Mouse (Mus musculus): ENCODE data around the gene Creb3l2. TPM values are rescaled to one million over a fixed set of nuclear protein-coding genes. Genes with fewer than 3 reads are reported as not detected.

Creb3l2 gene
- polyA plus RNA-seq, 1 experiment from 2014 or later, result 33.5 TPM

DNA sequence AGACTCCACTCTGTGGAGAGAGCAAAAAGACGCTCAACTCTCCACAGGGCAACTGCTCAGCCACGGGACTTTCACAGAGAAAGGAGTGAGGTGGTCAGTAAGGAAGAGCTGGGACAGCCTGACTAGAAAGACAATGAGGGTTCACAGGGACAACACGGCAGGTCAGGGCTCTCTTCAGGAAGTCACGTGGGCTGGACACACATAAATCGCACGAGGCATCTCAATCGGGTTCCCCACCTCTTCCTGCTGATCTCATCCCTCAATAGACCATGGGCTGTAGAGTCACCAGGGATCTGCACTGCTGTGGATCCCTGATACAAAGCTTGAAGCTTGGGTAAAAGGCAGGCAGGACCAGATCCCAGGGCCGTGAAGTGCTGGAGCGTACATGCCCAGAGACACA is 88.3 kb downstream of the Creb3l2 start:
- DNase-seq (ENCODE audit: low spot score), result no peak
- H3K4me1 ChIP-seq, result peaks cover 21% of the 10 kb centered on the region
- H3K27me3 ChIP-seq (ENCODE audit: insufficient read depth, poor library complexity, severe bottlenecking), result no peaks in the 10 kb centered on the region
- peaks cover 64% of the 10 kb centered on the region for H3K36me3 ChIP-seq
- H3K9me3 ChIP-seq, result no peaks in the 10 kb centered on the region
- WGBS, result 74% methylated on average over 9 of the region's 9 CpGs
- H3K4me3 ChIP-seq, result no peak overlapping the region
- H3K27ac ChIP-seq, result peak overlapping the region; percentile 13; the same call in 1 of the 2 replicates

DNA sequence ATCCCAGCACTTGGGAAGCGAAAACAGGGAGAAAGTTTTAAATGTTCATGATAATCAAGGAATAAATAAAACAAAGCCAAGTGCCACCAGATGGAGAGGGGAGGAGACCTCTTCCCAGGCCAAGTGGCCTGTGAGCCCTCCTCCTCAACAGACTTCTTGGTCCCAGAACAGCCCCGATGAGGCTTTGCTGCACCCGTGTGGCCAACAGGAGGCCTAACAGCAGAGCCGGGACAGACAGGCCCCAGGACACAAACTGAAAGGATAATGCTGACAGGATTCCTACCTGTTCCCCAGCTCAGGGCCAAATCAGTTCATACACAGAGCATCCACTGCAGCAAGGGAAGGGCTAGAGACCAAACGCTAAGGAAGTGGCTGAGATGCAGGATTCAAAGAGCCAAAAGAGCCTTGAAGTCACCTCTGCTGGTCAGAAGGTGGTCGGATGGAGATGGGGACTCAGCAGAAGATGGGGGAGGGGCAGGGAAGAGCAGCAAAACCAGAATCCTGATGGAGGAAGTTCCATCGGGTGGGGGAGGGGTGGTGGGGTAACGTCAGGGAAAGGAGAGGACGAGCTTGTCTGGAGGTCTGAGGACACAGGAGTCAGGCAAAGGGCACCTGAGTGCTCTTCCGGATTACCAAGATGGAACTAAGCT is 90.1 kb downstream of the Creb3l2 start:
- Histone ChIP-seq H3K27me3 (ENCODE audit: insufficient read depth, poor library complexity, severe bottlenecking) (no peaks in the 10 kb centered on the region), H3K36me3 (peaks cover 66% of the 10 kb centered on the region)
- WGBS, result 22% methylated on average over 10 of the region's 10 CpGs

DNA sequence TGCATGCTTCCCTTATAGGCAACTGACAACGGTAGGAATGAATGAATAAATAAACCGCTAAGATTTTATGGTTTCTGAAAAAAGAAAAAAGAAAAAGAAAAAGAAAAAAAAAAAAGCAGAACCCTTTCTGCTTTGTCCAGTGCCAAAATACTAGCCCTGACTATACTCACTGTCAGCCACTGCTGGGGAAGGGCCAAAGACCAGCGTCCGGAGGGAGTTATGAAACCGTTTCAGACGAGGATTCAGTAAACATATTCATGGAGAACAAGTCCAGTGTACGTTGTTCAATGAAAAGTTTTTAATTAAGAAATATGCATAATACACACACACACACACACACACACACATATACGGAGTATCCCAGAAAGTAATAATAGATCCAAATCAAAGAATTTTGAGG is 91.6 kb downstream of the Creb3l2 start:
- DNase-seq (ENCODE audit: low spot score), result no peak
- H3K27me3 ChIP-seq (ENCODE audit: insufficient read depth, poor library complexity, severe bottlenecking), result no peaks in the 10 kb centered on the region

More for the DNA sequence above, 90.1 kb downstream of the Creb3l2 start:
- H3K9me3 ChIP-seq, result no peaks in the 10 kb centered on the region
- H3K27ac ChIP-seq, result peak overlapping the region; percentile 56
- H3K4me1 ChIP-seq, result peaks cover 18% of the 10 kb centered on the region
- DNase-seq (ENCODE audit: low spot score), result no peak
- no peak overlapping the region for H3K4me3 ChIP-seq

DNA sequence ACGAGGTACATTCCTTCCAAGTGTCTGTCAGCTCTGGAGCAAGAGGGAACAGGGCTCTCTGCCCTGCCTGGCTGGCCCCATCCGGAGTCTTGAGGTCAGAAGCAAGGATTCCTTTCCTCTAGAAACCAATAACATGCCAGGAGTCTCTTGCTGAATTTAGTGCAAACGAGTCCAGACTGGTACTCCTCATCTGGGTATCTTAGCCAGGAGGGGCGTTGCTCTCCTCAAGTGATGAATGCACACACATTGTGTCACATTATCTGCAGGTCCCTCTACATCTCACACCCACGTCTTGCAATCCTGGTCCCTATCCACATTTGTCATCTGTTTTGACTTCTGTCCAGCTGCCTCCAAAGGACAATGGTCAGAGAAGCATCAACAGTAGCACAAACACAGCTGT is 94.3 kb downstream of the Creb3l2 start:
- 78% methylated on average over 5 of the region's 5 CpGs for WGBS
- Histone ChIP-seq H3K36me3 (peaks cover 69% of the 10 kb centered on the region), H3K27ac (no peak overlapping the region), H3K9me3 (no peaks in the 10 kb centered on the region), H3K27me3 (ENCODE audit: insufficient read depth, poor library complexity, severe bottlenecking) (no peaks in the 10 kb centered on the region), H3K4me1 (peaks cover 8% of the 10 kb centered on the region), H3K4me3 (no peak overlapping the region)
- no peak for DNase-seq (ENCODE audit: low spot score)

More for the DNA sequence above, 91.6 kb downstream of the Creb3l2 start:
- WGBS, result 92% methylated on average over 8 of the region's 8 CpGs
- H3K4me3 ChIP-seq, result no peak overlapping the region
- H3K4me1 ChIP-seq, result peaks cover 11% of the 10 kb centered on the region
- no peak overlapping the region for H3K27ac ChIP-seq
- no peaks in the 10 kb centered on the region for H3K9me3 ChIP-seq
- H3K36me3 ChIP-seq, result peaks cover 65% of the 10 kb centered on the region

DNA sequence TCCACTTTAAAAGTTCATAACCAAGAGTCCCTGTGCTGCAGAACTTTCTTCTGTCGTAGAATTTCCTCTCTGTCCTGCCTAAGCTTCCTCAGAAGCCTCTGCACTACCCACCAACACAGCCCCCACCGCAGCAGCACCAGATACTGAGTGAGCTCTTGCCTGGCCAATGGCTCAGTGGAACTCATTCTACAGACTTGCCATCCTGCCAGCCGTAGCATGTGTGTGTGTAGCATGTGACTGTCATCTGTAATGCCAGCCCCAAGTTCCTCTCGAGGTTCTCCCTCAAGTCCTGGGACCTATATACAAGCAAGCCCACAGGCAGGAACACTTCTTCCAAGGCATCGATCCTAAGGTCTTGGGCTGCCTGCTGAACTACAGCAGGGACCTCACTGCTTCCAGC is 103.9 kb downstream of the Creb3l2 start:
- H3K36me3 ChIP-seq, result peaks cover 73% of the 10 kb centered on the region
- no peak overlapping the region for H3K27ac ChIP-seq
- H3K27me3 ChIP-seq (ENCODE audit: insufficient read depth, poor library complexity, severe bottlenecking), result no peaks in the 10 kb centered on the region
- DNase-seq (ENCODE audit: low spot score), result peak; percentile 67
- no peaks in the 10 kb centered on the region for H3K9me3 ChIP-seq
- whole genome bisulfite sequencing, result 79% methylated on average over 5 of the region's 5 CpGs
- H3K4me3 ChIP-seq, result no peak overlapping the region
- H3K4me1 ChIP-seq, result peaks cover 13% of the 10 kb centered on the region; the same call in 1 of the 2 replicates

DNA sequence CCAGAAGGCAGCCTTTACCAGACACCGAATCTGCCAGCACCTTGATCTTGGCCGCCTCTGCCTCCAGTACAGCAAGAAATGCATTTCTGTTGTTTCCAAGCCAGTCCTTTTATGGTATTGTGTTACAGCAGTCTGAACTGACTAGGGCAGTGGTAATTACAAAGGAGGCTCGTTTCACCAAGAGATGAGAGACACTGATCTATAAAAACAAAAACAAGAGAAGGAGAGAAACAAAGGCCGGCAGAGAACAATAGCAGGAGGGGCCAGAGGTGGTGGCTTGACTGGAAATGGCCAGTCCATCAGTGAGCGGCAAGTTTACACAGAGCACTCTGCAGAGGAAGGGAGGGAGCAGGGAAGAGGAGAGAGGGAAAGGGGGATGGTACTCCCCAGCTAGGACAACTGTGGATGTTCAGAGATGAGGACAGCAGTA is 105.1 kb downstream of the Creb3l2 start:
- Histone ChIP-seq H3K27me3 (ENCODE audit: insufficient read depth, poor library complexity, severe bottlenecking) (no peaks in the 10 kb centered on the region), H3K36me3 (peaks cover 77% of the 10 kb centered on the region), H3K4me1 (peaks cover 13% of the 10 kb centered on the region; the same call in 1 of the 2 replicates), H3K9me3 (no peaks in the 10 kb centered on the region), H3K27ac (peak overlapping the region; percentile 53), H3K4me3 (no peak overlapping the region)
- WGBS, result 37% methylated on average over 5 of the region's 5 CpGs
- DNase-seq (ENCODE audit: low spot score), result peak; percentile 10

DNA sequence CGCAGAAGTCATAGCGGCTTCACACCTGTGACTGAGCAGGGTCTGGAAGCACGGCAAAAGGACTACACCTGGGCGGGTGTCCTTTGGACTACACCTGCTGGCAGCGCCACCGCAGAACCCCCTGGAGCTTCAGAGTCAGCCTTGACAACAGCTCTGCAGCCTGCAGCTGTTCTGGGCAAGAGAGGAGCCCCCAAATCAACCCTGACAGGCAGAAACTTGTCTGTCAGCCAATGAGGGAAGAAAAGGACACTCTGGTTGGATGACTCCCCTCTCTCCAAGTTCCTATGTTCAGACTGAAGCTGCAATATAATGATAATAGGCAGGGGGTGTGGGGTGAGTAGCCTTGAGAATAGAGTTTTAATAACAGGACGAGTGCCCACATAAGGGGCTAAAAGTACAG is 105.6 kb downstream of the Creb3l2 start:
- Histone ChIP-seq H3K27me3 (ENCODE audit: insufficient read depth, poor library complexity, severe bottlenecking) (no peaks in the 10 kb centered on the region), H3K4me1 (peaks cover 18% of the 10 kb centered on the region; the same call in 1 of the 2 replicates), H3K27ac (peak overlapping the region; percentile 53; the same call in 1 of the 2 replicates), H3K4me3 (no peak overlapping the region), H3K9me3 (no peaks in the 10 kb centered on the region), H3K36me3 (peaks cover 81% of the 10 kb centered on the region)
- 66% methylated on average over 7 of the region's 7 CpGs for WGBS
- DNase-seq (ENCODE audit: low spot score), result no peak

DNA sequence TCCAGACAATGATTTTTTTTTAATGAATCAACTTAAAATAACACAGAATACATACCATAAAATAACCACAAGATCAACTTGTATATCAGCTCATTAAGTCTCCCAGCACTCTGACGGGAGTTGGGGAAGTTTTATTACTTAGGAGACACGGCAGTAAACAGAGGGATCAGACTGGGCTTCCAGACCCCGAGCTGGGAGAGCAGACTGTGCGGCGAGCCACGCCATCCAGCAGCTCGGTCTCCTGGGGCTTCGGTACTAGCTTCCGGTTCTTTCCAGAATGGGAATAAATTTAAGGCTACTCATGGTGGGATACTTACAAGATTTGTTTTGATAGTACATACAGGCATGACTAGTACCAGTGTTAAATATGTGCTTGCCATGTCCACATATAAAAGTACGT is 109.1 kb downstream of the Creb3l2 start:
- DNase-seq (ENCODE audit: low spot score), result peak; percentile 35
- no peak overlapping the region for H3K4me3 ChIP-seq
- no peaks in the 10 kb centered on the region for H3K27me3 ChIP-seq (ENCODE audit: insufficient read depth, poor library complexity, severe bottlenecking)
- no peak overlapping the region for H3K27ac ChIP-seq
- peaks cover 74% of the 10 kb centered on the region for H3K36me3 ChIP-seq
- H3K9me3 ChIP-seq, result no peaks in the 10 kb centered on the region
- H3K4me1 ChIP-seq, result peaks cover 46% of the 10 kb centered on the region
- 87% methylated on average over 10 of the region's 10 CpGs for WGBS

DNA sequence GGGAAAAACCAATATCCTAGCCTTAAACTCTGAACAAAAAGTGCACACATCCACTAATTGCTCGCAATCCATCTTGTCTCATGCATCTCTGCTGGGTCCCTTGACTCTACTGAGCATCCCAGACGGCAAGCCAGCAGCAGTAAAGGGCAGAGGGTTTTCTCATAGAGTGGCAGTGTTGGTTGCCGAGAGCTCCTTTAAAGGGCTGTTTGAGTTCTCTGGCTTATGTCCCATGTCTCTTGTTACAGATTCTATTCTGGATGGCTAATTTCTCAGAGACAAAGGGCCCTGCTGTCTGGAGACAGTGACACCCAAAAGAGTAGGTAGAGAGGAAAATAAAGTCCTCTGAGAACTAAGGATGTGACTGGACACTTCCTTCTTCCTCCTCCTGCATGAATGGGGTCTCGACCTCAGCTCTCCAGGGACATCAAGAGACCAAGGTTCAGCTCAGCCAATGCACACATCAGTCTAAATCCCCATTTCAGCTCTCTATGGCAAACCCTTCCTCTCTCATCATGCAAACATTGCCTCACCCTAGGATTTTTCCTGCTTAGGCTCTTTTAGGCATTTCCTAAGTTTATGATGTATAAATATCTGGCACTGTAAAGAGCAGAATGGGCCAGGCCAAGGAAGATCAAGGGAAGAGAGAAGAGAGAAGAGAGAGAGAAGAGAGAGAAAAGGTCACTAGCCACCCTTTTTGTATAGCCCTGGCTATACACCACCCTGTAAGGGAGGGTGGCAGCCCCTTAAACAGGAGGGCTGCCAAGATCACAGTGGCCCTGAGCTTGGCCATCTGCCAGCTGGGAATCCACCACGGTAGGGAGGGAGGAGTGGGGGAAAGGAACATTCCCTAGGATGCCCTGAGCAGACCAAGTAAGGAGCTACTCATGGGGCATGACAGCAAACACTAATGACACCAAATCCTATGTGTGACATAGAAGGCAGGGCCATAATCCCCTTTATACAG is 111.8 kb downstream of the Creb3l2 start:
- 49% methylated on average over 5 of the region's 5 CpGs for WGBS
- Histone ChIP-seq H3K36me3 (peaks cover 56% of the 10 kb centered on the region), H3K9me3 (no peaks in the 10 kb centered on the region), H3K4me3 (no peak overlapping the region), H3K27ac (peak overlapping the region; percentile 79), H3K27me3 (ENCODE audit: insufficient read depth, poor library complexity, severe bottlenecking) (no peaks in the 10 kb centered on the region), H3K4me1 (peaks cover 37% of the 10 kb centered on the region)
- DNase-seq (ENCODE audit: low spot score), result peak; percentile 76

DNA sequence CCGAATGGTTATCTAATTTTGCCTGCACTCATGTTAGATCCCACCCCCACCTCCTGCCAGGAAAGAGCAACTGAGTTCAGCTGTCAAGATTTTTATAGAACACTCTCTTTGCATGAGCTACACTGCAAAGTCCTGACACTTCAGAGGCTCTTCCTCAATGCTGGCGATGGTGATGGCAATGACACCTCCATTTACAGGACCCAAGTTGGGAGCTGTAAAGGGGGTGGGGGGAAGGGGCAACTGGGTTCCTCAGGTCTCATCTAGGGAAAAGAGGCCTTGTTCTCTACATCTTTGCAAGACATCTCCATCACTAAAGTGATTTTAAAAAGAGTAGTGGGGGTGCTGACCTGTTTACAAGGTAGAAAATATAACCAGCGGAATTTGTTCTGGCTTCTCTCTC is 112.6 kb downstream of the Creb3l2 start:
- Histone ChIP-seq H3K27ac (peak overlapping the region; percentile 62; the same call in 1 of the 2 replicates), H3K9me3 (no peaks in the 10 kb centered on the region), H3K4me3 (no peak overlapping the region), H3K36me3 (peaks cover 48% of the 10 kb centered on the region), H3K27me3 (ENCODE audit: insufficient read depth, poor library complexity, severe bottlenecking) (no peaks in the 10 kb centered on the region), H3K4me1 (peaks cover 37% of the 10 kb centered on the region)
- peak; percentile 72 for DNase-seq (ENCODE audit: low spot score)
- 50% methylated on average over 3 of the region's 3 CpGs for WGBS

DNA sequence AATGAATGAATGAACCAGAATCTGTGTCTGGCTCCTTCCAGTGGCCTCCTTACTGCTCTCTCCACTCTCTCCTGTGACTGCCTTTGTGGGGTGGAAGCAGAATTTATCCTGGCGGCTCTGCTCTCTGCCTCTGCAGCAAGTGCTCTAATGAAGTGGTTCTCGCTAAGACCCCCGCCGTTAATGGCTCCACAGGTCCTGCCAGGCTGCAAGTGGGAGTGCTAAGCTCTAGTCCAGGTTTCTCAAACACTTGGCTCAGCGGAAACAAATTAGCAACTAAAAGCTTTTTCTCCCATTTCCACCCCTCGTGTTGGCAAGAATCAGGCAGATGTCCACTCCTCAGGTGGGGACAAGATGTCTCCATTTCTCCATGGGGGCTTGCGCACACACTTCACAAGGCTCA is 113.3 kb downstream of the Creb3l2 start:
- Histone ChIP-seq H3K9me3 (no peaks in the 10 kb centered on the region), H3K27ac (peak overlapping the region; percentile 62), H3K27me3 (ENCODE audit: insufficient read depth, poor library complexity, severe bottlenecking) (no peaks in the 10 kb centered on the region), H3K4me1 (peaks cover 37% of the 10 kb centered on the region), H3K4me3 (no peak overlapping the region), H3K36me3 (peaks cover 41% of the 10 kb centered on the region)
- WGBS, result 40% methylated on average over 7 of the region's 7 CpGs
- DNase-seq (ENCODE audit: low spot score), result no peak

DNA sequence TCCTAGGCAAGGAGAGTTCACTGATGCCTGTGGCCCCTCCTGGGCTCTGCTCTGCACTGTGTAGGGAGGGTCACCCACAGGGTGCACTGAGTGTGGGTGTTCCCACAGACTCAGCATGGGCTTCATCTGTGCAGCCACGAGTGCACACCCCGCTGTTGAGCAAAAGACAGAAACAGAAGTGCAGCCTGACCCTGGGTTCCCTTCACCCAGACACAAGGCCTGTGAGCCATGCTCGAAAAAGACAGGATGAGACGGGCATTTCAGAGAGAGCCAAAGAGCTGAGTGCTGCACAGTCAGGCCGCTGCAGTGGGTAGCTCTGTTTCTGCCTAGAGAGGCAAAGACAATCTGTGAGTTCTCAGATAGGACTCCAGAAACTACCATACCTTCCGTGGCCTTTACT is 114.4 kb downstream of the Creb3l2 start:
- 60% methylated on average over 6 of the region's 6 CpGs for WGBS
- Histone ChIP-seq H3K36me3 (peaks cover 29% of the 10 kb centered on the region), H3K27me3 (ENCODE audit: insufficient read depth, poor library complexity, severe bottlenecking) (no peaks in the 10 kb centered on the region), H3K9me3 (no peaks in the 10 kb centered on the region), H3K4me3 (no peak overlapping the region), H3K4me1 (peaks cover 37% of the 10 kb centered on the region), H3K27ac (peak overlapping the region; percentile 56)
- DNase-seq (ENCODE audit: low spot score), result no peak

DNA sequence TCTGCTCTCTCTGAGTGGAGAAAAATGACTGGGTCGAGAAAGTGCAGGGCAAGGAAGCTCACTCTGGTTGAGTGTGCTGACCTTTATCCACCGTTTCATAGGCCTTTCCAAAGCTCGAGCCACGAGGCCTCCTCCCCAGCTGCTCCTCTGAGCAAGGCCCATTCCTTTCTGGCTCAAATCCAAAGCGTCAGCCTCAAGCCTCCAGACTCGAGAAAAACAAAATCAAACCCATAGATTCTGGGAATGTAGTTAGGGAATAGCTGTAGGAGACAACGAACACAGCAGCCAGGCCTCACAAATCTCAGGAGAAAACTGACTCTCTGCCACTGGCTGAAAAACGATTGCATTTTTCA is 115.4 kb downstream of the Creb3l2 start:
- no peak overlapping the region for H3K27ac ChIP-seq
- no peak overlapping the region for H3K4me3 ChIP-seq
- no peaks in the 10 kb centered on the region for H3K27me3 ChIP-seq (ENCODE audit: insufficient read depth, poor library complexity, severe bottlenecking)
- peaks cover 20% of the 10 kb centered on the region for H3K36me3 ChIP-seq
- H3K9me3 ChIP-seq, result no peaks in the 10 kb centered on the region
- WGBS, result 52% methylated on average over 8 of the region's 8 CpGs
- DNase-seq (ENCODE audit: low spot score), result no peak
- H3K4me1 ChIP-seq, result peaks cover 34% of the 10 kb centered on the region
